Mouse (Mus musculus) heart, adult 2 months (tissue): ENCODE measurements around the gene Tmem50a. TPM values are rescaled to one million over a fixed set of nuclear protein-coding genes. Genes with fewer than 3 reads are reported as not detected.
"Not testable (repeated sequence)": the region's sequence is repeated elsewhere in the genome, so short reads cannot be mapped to it uniquely, and the experiment has no call there.

ENCODE experiments used
- DNase-seq, 2 experiments: peaks; one replicate each; pipeline ENCODE4 v3.0.0; 2021
- H3K27ac ChIP-seq: fragments of 200-600 bp; 2 replicates; pipeline ENCODE4 v1.8.1; 2022
- H3K27me3 ChIP-seq: fragments of 200-500 bp; 2 replicates; pipeline ENCODE4 v1.6.1; 2012; ENCODE audit warnings: mild to moderate bottlenecking, low read length, inconsistent platforms, mixed read lengths; ENCODE audit not compliant: control insufficient read depth, insufficient read depth
- H3K36me3 ChIP-seq: fragments of 200-500 bp; 2 replicates; pipeline ENCODE4 v1.6.1; 2012; ENCODE audit warnings: low read length, inconsistent platforms; ENCODE audit not compliant: control insufficient read depth, insufficient read depth
- H3K4me1 ChIP-seq: fragments of 200-500 bp; 2 replicates; pipeline ENCODE4 v1.6.1; 2011; ENCODE audit warnings: low read length; ENCODE audit not compliant: control insufficient read depth, insufficient read depth
- H3K4me3 ChIP-seq: fragments of 200-600 bp; 2 replicates; pipeline ENCODE4 v1.8.1; 2022
- H3K79me2 ChIP-seq: fragments of 200-500 bp; replicated peaks from 2 replicates; pipeline ENCODE4 v1.6.1; 2012; ENCODE audit warnings: mild to moderate bottlenecking, inconsistent platforms, low read length, moderate library complexity, mixed read lengths; ENCODE audit not compliant: control insufficient read depth, insufficient read depth
- H3K9ac ChIP-seq: fragments of 200-500 bp; 2 replicates; pipeline ENCODE4 v1.6.1; 2012; ENCODE audit warnings: low read depth, mild to moderate bottlenecking, control low read depth, inconsistent platforms, low read length, mixed read lengths
- CTCF ChIP-seq: fragments of 200-600 bp; IDR thresholded peaks from 2 replicates; pipeline ENCODE4 v1.8.1; 2022; ENCODE audit warnings: antibody characterized with exemption, mild to moderate bottlenecking, moderate library complexity
- EP300 ChIP-seq: fragments of 200-500 bp; IDR thresholded peaks from 2 replicates; pipeline ENCODE4 v1.6.1; 2011; ENCODE audit warnings: low read depth, low read length, control low read depth; ENCODE audit not compliant: insufficient read depth
- POLR2A ChIP-seq: fragments of 200-500 bp; IDR thresholded peaks from 2 replicates; pipeline ENCODE4 v1.6.1; 2011; ENCODE audit warnings: mild to moderate bottlenecking, low read depth, low read length, control low read depth; ENCODE audit not compliant: insufficient read depth
- WGBS: fragments of 180-500 bp; shearing (Covaris S2); methylation state at CpG from one replicate; pipeline ENCODE4 v1.1.7; 2018; 5-methylcytosine and 5-hydroxymethylcytosine counted together
- intact Hi-C: fragments of 180-260 bp; cut with DNase I; formaldehyde crosslinking; loops from one replicate; pipeline ENCODE4 v1.15.1; 2025
- polyA plus RNA-seq: library from polyadenylated mRNA; depleted of rRNA; stranded (reverse); fragments of >200 nt; gene quantifications from 2 replicates; pipeline ENCODE4 v1.2.3, GENCODE M21; 2012
- total RNA-seq, 2 experiments: library from RNA; stranded (reverse); gene quantifications; 2 replicates each; pipeline ENCODE4 v1.2.3; 2021

The Tmem50a gene
- total and polyA plus RNA-seq, 3 experiments: 59.3 to 81.8 (median 69.2) TPM

GRCm38 (mm10) chr4:134915223-134916050 lies 613 bp upstream of the Tmem50a start:
- H3K4me1 ChIP-seq: peaks cover 11% of the 10 kb centered on the region
- H3K27me3 ChIP-seq: no peaks in the 10 kb centered on the region
- H3K79me2 ChIP-seq: no peaks in the 10 kb centered on the region; the same call in none of the 2 replicates
- TF ChIP-seq EP300: no peak
- no peak for TF ChIP-seq CTCF
- DNase-seq: no peak
- H3K9ac ChIP-seq: peak overlapping the region; percentile 99
- intact Hi-C loops: loop anchor here (2.0 kb wide), 1 partner anchor 15 kb away; the partner anchor contains the start of gene Syf2
- H3K27ac ChIP-seq: peak overlapping the region; percentile 94
- 45% methylated on average over 14 of the region's 14 CpGs for WGBS
- H3K36me3 ChIP-seq: peaks cover 4% of the 10 kb centered on the region; the same call in 1 of the 2 replicates
- H3K4me3 ChIP-seq: peak overlapping the region; percentile 85

DNA sequence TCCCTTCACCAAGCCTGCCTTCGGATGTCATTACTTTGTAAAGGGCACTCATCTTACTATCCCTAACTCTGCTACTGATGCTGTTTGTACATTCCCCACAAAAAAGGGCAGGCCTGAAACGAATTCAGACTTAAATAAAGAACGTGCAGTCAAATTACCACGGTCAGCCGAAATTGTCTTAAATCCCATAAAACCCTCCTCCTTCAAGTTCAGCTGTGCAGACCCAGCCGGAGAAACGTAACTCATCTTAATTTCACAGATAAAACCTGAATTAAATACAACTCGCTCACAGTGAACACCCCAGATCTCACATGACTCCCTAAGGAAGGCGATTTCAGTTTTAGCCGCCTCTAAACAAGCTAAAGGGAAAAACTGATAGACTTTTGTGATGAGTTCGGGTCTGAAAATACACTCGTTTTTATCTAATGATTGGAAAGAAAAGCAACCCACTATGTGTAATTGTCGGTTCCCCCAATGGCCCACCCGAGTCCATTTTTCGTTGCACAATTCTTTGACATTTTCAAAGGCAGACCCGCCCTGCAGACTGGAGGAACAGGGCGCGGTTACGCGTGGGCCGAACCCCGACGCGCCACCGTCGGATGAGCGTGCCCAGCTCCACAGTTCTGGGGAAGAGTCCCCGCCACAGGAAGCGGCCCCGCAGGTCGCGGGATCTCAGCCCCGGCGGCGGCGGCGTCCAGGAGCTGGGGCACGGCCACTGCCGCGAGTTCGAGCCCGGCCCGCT lies 531 bp downstream of the Tmem50a start:
- Histone ChIP-seq H3K4me3 (peak overlapping the region; percentile 85), H3K79me2 (no peaks in the 10 kb centered on the region; the same call in none of the 2 replicates), H3K27ac (peak overlapping the region; percentile 94), H3K9ac (peak overlapping the region; percentile 99), H3K36me3 (peaks cover 4% of the 10 kb centered on the region; the same call in 1 of the 2 replicates), H3K27me3 (no peaks in the 10 kb centered on the region), H3K4me1 (peaks cover 11% of the 10 kb centered on the region)
- DNase-seq: no peak
- TF ChIP-seq CTCF (no peak), EP300 (no peak), POLR2A (no peak)
- 1% methylated on average over 43 of the region's 43 CpGs for WGBS
- intact Hi-C loops: loop anchor here (2.0 kb wide), 1 partner anchor 17 kb away; the partner anchor contains the start of gene Syf2

DNA sequence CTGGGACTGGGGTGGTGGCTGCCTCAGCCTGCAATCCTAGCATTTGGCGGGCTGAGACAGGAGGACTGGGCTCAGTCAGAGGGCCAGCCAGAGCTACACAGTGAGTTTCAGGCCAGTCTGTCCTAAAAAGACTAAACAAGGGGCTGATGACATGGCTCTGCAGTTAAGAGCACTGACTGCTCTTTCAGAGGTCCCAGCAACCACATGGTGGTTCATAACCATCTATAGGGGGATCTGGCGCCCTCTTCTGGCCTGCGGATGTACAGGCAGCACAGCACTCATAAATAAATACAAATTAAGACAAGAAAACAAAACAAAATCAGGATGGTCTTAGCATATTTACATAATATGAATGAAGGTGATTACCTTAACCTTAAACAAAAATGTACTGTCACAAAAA lies 1.4 kb downstream of the Tmem50a start:
- H3K9ac ChIP-seq: no peak overlapping the region; the same call in 1 of the 2 replicates
- peaks cover 4% of the 10 kb centered on the region; the same call in 1 of the 2 replicates for H3K36me3 ChIP-seq
- no peaks in the 10 kb centered on the region for H3K27me3 ChIP-seq
- H3K27ac ChIP-seq: no peak overlapping the region
- peaks cover 10% of the 10 kb centered on the region for H3K4me1 ChIP-seq
- H3K4me3 ChIP-seq: no peak overlapping the region; the same call in 1 of the 2 replicates
- DNase-seq: peak; percentile 68 to 81
- H3K79me2 ChIP-seq: no peaks in the 10 kb centered on the region; the same call in none of the 2 replicates
- intact Hi-C loops: no loop called here
- TF ChIP-seq POLR2A (no peak), CTCF (peak; percentile 96), EP300 (0 out of 2 replicates have a peak, but pooled peaks have one; percentile 24)
- 38% methylated on average over 3 of the region's 3 CpGs for WGBS

DNA sequence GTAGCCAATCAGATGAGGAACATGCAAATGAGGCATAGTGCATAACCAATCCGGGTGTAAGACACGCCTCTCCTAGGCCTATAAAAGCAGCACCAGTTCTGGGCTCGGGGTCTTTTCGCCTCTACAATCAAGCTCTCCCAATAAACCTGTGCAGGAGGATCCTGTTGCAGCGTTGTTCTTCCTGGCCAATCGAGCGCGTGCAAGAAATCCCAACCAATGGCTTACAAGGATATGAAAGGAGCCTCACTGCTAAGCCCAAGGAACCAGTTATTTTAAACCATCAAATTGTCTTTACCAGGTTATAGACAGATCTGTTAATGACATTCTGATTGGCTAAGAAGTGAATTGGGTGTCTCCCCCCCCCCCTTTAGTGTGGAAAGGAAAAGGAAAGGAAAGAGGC lies 3.4 kb downstream of the Tmem50a start:
- not testable (repeated sequence) for H3K36me3 ChIP-seq, H3K4me3 ChIP-seq
- 96% methylated on average over 8 of the region's 8 CpGs for WGBS

GRCm38 (mm10) chr4:134903046-134903445 lies 11.8 kb downstream of the Tmem50a start:
- no peak for DNase-seq
- Histone ChIP-seq H3K4me1 (no peaks in the 10 kb centered on the region), H3K36me3 (no peaks in the 10 kb centered on the region), H3K27me3 (no peaks in the 10 kb centered on the region), H3K79me2 (no peaks in the 10 kb centered on the region), H3K4me3 (no peak overlapping the region), H3K9ac (no peak overlapping the region), H3K27ac (no peak overlapping the region)
- WGBS: 78% methylated on average over 7 of the region's 7 CpGs
- intact Hi-C loops: no loop called here
- TF ChIP-seq CTCF (no peak), POLR2A (no peak), EP300 (no peak)

More for the DNA sequence above, 3.4 kb downstream of the Tmem50a start:
- H3K4me1 ChIP-seq, H3K27ac ChIP-seq, H3K9ac ChIP-seq, H3K79me2 ChIP-seq, H3K27me3 ChIP-seq, DNase-seq, intact Hi-C loops: not testable (repeated sequence)

GRCm38 (mm10) chr4:134901126-134901525 lies 13.7 kb downstream of the Tmem50a start:
- TF ChIP-seq CTCF (no peak), EP300 (no peak), POLR2A (no peak)
- Histone ChIP-seq H3K79me2 (no peaks in the 10 kb centered on the region), H3K4me1 (no peaks in the 10 kb centered on the region), H3K9ac (no peak overlapping the region), H3K27ac (no peak overlapping the region), H3K4me3 (no peak overlapping the region), H3K36me3 (no peaks in the 10 kb centered on the region), H3K27me3 (no peaks in the 10 kb centered on the region)
- 90% methylated on average over 8 of the region's 8 CpGs for WGBS
- no peak for DNase-seq
- intact Hi-C loops: no loop called here
